Mouse (Mus musculus) lung, adult 2 months (tissue): ENCODE measurements around the gene Tsku. TPM values are rescaled to one million over a fixed set of nuclear protein-coding genes. Genes with fewer than 3 reads are reported as not detected.

Source experiments
- DNase-seq: peaks from one replicate; pipeline ENCODE4 v3.0.0; 2022
- H3K4me1 ChIP-seq: fragments of 200-500 bp; 2 replicates; pipeline ENCODE4 v1.6.1; 2011; ENCODE audit warnings: low read length; ENCODE audit not compliant: control insufficient read depth, insufficient read depth
- H3K4me3 ChIP-seq: fragments of 200-500 bp; replicated peaks from 2 replicates; pipeline ENCODE3; 2011; ENCODE audit warnings: low read depth, mild to moderate bottlenecking, control low read depth, low read length; ENCODE audit errors: extremely low read depth
- CTCF ChIP-seq: fragments of 200-500 bp; IDR thresholded peaks from 2 replicates; pipeline ENCODE4 v1.5.1; 2011; ENCODE audit warnings: mild to moderate bottlenecking, low read length, control low read depth; ENCODE audit not compliant: insufficient read depth
- POLR2A ChIP-seq: fragments of 200-500 bp; IDR thresholded peaks from 2 replicates; pipeline ENCODE4 v1.6.1; 2011; ENCODE audit warnings: low read depth, mild to moderate bottlenecking, control low read depth, low read length, borderline replicate concordance; ENCODE audit errors: extremely low read depth
- WGBS: fragments of 180-500 bp; shearing (Covaris S2); methylation state at CpG from one replicate; pipeline ENCODE4 v1.1.7; 2018; 5-methylcytosine and 5-hydroxymethylcytosine counted together
- polyA plus RNA-seq: library from polyadenylated mRNA; depleted of rRNA; stranded (reverse); fragments of >200 nt; gene quantifications from 2 replicates; pipeline ENCODE4 v1.2.3, GENCODE M21; 2012

Tsku gene
- polyA plus RNA-seq, 1 experiment, result 29.3 TPM

DNA sequence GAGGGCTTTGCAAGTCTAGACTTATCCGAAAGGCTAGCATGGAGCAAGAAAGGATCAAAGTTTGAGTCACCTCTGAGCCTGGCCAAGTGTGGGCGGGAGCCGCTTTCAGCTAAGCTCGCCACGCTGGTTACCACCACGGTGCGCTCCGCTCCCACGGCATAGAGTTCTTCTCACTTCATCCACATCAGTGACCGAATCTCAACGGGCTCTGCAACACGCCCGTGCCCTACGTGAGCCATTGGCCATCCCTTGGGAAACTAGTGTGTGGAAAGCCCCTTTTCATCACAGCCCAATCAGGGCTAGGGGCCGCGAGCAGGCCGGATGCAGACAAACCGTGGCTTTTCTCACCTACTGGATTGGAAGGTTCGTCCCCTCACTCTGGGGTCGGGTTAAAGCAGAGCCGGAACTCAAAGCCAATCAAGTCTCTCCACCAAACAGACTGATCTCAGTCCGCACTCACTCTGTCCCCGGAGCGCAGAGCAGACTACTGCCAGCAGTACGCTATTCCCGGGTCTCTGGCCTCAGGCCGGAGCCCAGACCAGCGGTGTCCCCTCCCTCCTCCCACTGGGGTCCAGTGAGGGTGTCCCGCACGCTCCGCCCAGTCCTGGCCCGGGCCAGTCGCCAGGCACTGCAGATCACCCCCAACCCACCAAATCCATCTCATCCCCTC, 1.0 kb downstream of the Tsku start:
- TF ChIP-seq POLR2A (no peak), CTCF (no peak)
- Histone ChIP-seq H3K4me3 (peak overlapping the region; percentile 67), H3K4me1 (no peaks in the 10 kb centered on the region)
- 3% methylated on average over 33 of the region's 33 CpGs for WGBS
- DNase-seq, result peak; percentile 46

DNA sequence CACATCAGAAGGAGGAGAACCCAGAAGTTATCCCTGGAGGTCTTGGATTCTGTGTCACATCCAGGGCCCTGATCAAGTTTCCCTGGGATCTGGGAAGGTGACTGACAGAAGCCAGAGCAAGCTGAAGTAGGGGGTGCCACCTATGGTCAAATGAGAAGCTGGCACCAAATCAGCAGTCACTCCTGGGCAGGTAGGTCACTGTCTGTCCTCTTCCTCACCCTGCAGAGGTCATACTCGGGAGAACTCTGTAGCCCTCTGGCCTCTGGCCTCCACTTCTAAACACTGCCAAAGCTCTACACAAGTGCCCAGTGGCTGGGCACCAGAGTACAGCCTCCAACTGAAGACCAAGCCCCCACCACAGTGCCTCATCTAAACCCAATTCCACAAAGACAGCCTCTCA, 3.1 kb downstream of the Tsku start:
- 74% methylated on average over 1 of the region's 1 CpGs for WGBS
- Histone ChIP-seq H3K4me3 (no peak overlapping the region), H3K4me1 (no peaks in the 10 kb centered on the region)
- DNase-seq, result no peak
- TF ChIP-seq POLR2A (no peak), CTCF (no peak)

DNA sequence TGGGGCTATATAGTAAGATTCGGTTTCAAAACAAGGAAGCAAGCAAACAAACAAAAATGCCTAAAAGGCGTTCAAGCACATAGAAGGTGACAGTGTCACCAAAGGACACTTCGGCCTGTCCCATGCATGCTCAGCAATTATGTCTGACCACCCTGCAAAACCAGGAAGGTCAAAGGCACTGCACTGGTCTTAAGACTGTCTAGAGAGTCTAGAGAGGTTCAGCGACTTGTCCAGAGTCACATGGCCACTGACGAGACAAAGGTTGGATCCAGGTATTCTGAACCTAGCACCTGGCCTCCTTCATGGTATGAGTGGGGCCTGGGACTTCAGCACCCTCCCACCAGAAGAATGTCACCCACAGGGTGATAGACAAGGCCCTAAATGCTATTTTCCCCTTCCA, 3.8 kb downstream of the Tsku start:
- Histone ChIP-seq H3K4me3 (no peak overlapping the region), H3K4me1 (no peaks in the 10 kb centered on the region)
- 84% methylated on average over 5 of the region's 5 CpGs for WGBS
- TF ChIP-seq POLR2A (no peak), CTCF (no peak)
- DNase-seq, result no peak

- no peak for DNase-seq
- H3K4me3 ChIP-seq, result no peak overlapping the region
- no peaks in the 10 kb centered on the region for H3K4me1 ChIP-seq
- WGBS, result 62% methylated on average over 4 of the region's 4 CpGs
- TF ChIP-seq POLR2A, result no peak
- TF ChIP-seq CTCF, result no peak
These were observed 6.2 kb downstream of the Tsku start for GRCm38 (mm10) chr7:98354921-98355310.

GRCm38 (mm10) chr7:98354160-98354920, 6.8 kb downstream of the Tsku start:
- DNase-seq, result no peak
- 60% methylated on average over 12 of the region's 12 CpGs for WGBS
- Histone ChIP-seq H3K4me1 (no peaks in the 10 kb centered on the region), H3K4me3 (no peak overlapping the region)
- TF ChIP-seq CTCF (no peak), POLR2A (no peak)

DNA sequence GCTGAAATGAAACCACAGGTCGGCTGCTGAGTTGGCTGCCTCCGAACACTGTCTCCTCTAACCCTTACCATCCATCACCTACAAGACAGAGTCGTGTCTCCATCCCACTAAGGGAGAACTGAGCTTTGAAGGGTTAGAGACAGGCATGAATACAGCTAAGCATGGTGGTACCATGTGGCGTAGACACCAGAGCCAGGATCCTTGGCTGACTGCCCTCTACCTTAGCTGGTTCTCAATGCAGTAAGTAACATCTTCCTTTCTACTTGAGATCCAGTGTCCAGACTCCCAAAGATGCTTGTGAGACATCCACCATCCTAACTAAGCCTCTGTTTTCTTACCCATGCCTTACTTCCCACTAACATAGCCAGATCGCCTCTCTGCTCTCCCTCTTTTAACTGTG, 7.5 kb downstream of the Tsku start:
- Histone ChIP-seq H3K4me1 (no peaks in the 10 kb centered on the region), H3K4me3 (no peak overlapping the region)
- no peak for DNase-seq

GRCm38 (mm10) chr7:98351523-98351922, 9.6 kb downstream of the Tsku start:
- no peaks in the 10 kb centered on the region for H3K4me1 ChIP-seq
- no peak for DNase-seq
- 94% methylated on average over 3 of the region's 3 CpGs for WGBS
- TF ChIP-seq CTCF, result no peak
- no peak for TF ChIP-seq POLR2A
- H3K4me3 ChIP-seq, result no peak overlapping the region

More for the DNA sequence above, 7.5 kb downstream of the Tsku start:
- 86% methylated on average over 5 of the region's 5 CpGs for WGBS
- TF ChIP-seq POLR2A (no peak), CTCF (no peak)

DNA sequence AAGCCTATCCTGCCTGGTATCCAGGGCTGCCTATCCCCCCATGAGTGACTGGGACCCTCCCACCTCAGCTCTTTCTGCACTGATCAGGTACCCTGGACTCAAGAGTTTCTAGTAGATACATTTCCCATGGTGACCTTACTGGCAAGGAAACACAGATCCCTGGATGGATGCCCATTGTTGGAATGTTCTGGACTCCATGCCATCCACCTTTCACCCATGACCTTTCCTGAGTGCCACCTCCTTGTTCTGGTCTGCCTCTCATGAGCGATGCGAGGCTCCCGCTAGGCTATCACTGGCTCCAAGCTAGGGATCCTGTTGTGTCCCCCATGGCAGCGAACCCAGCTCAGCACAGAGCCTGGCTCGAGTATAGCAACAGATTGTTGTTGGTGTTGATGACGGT, 11.3 kb downstream of the Tsku start:
- no peak overlapping the region for H3K4me3 ChIP-seq
- DNase-seq, result no peak
- no peak for TF ChIP-seq CTCF
- no peak for TF ChIP-seq POLR2A
- 89% methylated on average over 6 of the region's 6 CpGs for WGBS
- H3K4me1 ChIP-seq, result no peaks in the 10 kb centered on the region

GRCm38 (mm10) chr7:98349096-98349495, 12.0 kb downstream of the Tsku start:
- H3K4me1 ChIP-seq, result no peaks in the 10 kb centered on the region
- DNase-seq, result peak; percentile 84
- TF ChIP-seq POLR2A (no peak), CTCF (peak; percentile 98)
- H3K4me3 ChIP-seq, result no peak overlapping the region
- 16% methylated on average over 5 of the region's 5 CpGs for WGBS

DNA sequence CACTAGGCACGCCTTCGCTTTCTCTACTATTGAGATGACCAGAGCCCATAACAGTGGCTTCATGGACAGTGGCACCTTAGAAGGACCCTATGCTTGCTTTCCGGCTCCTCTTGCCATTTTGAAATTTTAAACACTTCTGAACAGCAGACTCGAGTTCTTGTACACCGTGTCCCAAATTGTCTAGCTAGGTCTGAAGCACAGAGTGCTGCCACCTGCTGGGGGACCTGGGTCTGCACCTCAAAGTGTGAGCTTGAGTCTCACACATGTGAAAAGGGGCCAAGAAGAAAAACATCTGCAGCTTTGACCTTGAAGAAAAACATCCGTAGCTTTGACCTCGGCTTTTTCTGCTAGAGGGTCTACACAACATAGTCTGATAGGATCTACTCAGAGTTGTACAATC, 13.1 kb downstream of the Tsku start:
- WGBS, result 40% methylated on average over 7 of the region's 7 CpGs
- TF ChIP-seq CTCF, result peak; percentile 93
- no peak for TF ChIP-seq POLR2A
- Histone ChIP-seq H3K4me1 (no peaks in the 10 kb centered on the region), H3K4me3 (no peak overlapping the region)
- DNase-seq, result peak; percentile 72
